Mouse (Mus musculus): ENCODE measurements around the gene Nacc2.
A peak's percentile ranks its signal among the peaks of the same experiment; 100 is the strongest.

- TF ChIP-seq CTCF (IDR thresholded peaks at IDR 0.05; ENCODE audit: low read depth): peak; percentile 97
- TF ChIP-seq EP300 (optimal IDR thresholded peaks at IDR 0.05): no peak
Observed at GRCm38 (mm10) chr2:26055046-26055746, 67.8 kb downstream of the Nacc2 start.

All from stomach, postnatal 0 days (tissue).